Mouse (Mus musculus) layer of hippocampus, adult 18-20 months (tissue): ENCODE results near the gene Rnf145. TPM values are rescaled to one million over a fixed set of nuclear protein-coding genes. Genes with fewer than 3 reads are reported as not detected.

Experiments
- DNase-seq, 2 experiments: peaks; one replicate each; pipeline ENCODE4 v3.0.0; 2022; ENCODE audit warnings: low spot score in 2 of 2
- microRNA-seq, 2 experiments: library from miRNA; unstranded; fragments of <30 nt; microRNA quantifications; one replicate each; pipeline ENCODE4 v1.2.0; 2021
- total RNA-seq, 2 experiments: library from RNA; stranded (reverse); gene quantifications; 2 replicates each; pipeline ENCODE4 v1.2.3; 2021

Rnf145 gene
- total RNA-seq, 2 experiments from 2014 or later, result 87.0 to 107 TPM

- no peak for DNase-seq
These were observed 94.8 kb downstream of the Rnf145 start for GRCm38 (mm10) chr11:44613411-44614180.

Small RNA genes lying within 50 kb of the gene (microRNA-seq; reads per million reads assigned to microRNA genes)
- gene Gm22121, result 0 reads per million in 2 experiments

Other genes starting within 250 kb of the Rnf145 start
- not detected for gene Il12b, start 118.9 kb upstream of the Rnf145 start, total RNA-seq
- 10 to 100 TPM; 46.7 to 49.2 TPM for gene Ublcp1, start 48.5 kb upstream of the Rnf145 start, total RNA-seq
- gene Ebf1, start 98.4 kb downstream of the Rnf145 start, total RNA-seq, result 1 to 10 TPM; 2.7 TPM